Mouse (Mus musculus): Measurements from ENCODE around the gene Adam1b.

The Adam1b gene

GRCm38 (mm10) chr5:121493305-121493704 lies 9.9 kb downstream of the Adam1b start:
- DNase-seq (ENCODE audit: low read depth), result peak; percentile 23

GRCm38 (mm10) chr5:121484801-121485200 lies 18.4 kb downstream of the Adam1b start:
- DNase-seq (ENCODE audit: low read depth), result no peak

GRCm38 (mm10) chr5:121477680-121478079 lies 25.6 kb downstream of the Adam1b start:
- peak; percentile 35 for DNase-seq (ENCODE audit: low read depth)

- DNase-seq (ENCODE audit: low read depth), result no peak
These were observed 27.2 kb downstream of the Adam1b start for GRCm38 (mm10) chr5:121476040-121476439.

- DNase-seq (ENCODE audit: low read depth), result no peak
These were observed 28.6 kb downstream of the Adam1b start for GRCm38 (mm10) chr5:121474610-121475009.

GRCm38 (mm10) chr5:121472411-121472810 lies 30.8 kb downstream of the Adam1b start:
- DNase-seq (ENCODE audit: low read depth), result no peak

GRCm38 (mm10) chr5:121469566-121469965 lies 33.7 kb downstream of the Adam1b start:
- no peak for DNase-seq (ENCODE audit: low read depth)

DNA sequence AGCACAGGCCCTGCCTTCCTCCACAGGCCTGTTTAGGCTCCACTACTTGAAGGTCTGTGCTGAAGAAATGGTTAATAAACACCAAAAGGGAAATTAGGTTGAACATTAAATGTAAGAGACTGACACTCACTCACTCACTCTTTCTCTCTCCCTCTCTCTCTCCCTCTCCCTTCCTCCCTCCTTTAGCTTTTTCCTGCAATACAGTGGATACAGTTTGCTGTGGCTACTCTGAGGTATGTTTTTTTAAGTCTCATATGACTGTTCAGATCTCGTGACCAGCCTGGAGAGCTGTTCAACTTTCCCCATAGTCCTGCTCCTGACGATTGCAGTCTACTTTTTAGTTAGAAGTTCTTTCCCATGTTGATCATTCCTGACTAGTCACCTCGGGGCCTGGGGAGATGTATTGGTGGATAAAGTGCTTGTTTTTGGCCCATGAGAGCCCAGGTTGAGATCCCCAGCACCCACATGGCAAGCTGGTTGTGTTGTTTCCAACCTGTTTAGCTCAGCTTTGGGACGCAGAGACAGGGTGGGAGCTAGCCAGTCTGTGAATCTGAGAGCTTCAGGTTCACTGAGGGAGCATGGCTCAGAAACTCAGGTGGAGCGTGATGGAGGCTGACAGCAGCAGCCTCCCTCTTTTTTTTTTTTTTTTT lies 39.5 kb downstream of the Adam1b start:
- DNase-seq (ENCODE audit: low read depth), result peak; percentile 42

- no peak for DNase-seq (ENCODE audit: low read depth)
These were observed 40.3 kb downstream of the Adam1b start for GRCm38 (mm10) chr5:121462967-121463366.

DNA sequence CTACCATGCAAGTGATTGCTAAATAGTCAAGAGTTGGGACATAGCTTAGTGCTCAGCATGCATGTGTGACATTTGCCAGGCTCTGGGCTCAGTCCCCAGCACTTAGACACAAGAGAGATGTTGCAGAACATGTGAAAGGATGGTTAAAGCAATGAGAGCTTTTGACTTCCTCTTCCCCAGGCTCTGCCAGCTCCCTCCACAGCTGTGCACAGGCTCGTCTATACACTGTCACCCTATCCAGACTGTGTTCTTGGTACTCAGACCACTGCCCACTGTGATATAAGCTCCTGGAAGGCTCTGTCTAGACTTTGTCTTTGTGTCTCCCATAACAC lies 41.1 kb downstream of the Adam1b start:
- DNase-seq (ENCODE audit: low read depth), result no peak

- DNase-seq (ENCODE audit: low read depth), result no peak
These were observed 41.7 kb downstream of the Adam1b start for GRCm38 (mm10) chr5:121461339-121462170.

DNA sequence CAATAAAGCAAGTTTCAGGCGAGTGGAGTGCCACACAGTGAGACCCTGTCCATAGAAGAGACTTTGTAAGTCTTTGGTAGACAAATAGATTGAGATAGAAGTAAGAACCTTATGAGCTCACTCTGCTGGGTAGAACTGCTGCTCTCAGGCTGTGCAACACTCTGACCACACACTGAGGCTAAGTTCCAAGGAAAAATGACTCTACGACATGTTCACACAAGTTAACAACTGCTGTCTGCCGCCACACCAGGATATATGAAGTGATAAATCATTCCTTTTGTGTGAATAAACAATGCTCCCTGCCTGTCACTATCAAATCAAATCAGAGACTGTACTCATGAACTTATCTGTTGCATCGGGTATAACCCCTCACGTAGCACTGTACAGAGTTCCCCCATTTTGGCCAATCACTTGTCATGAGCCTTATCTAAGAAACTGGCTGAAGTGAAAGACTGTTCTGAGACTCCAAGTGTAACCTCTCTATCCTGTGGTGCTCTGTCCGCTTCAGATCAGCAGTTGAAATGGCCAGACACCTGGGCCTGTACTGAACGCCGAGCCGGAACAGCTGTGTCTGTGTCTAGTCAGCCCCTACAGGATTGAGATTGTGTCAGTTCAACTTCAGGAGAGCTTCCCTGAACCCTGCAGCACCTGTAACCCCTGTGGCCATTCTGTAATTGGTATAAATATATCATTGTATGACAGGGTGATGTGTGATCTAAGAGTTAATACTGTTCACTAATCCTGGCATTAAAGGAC lies 47.5 kb downstream of the Adam1b start:
- DNase-seq (ENCODE audit: low read depth), result no peak

DNA sequence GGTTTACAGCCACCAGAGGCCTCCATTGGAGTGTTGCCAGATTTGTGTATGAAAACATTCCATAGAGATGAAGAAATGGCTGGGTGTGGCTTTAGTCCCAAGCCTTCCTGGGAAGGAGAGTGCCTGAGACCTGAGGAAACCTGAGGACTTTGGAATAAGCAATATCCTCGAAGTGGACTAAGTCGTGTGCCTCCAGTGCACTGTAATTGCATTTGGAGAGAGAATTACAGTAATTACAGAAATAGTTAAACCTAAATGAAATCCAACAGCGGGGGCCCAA lies 48.8 kb downstream of the Adam1b start:
- no peak for DNase-seq (ENCODE audit: low read depth)

- no peak for DNase-seq (ENCODE audit: low read depth)
These were observed 49.3 kb downstream of the Adam1b start for GRCm38 (mm10) chr5:121453743-121454502.

- peak; percentile 13 for DNase-seq (ENCODE audit: low read depth)
These were observed 50.3 kb downstream of the Adam1b start for GRCm38 (mm10) chr5:121452906-121453305.

GRCm38 (mm10) chr5:121452026-121452869 lies 51.0 kb downstream of the Adam1b start, which contains the start of gene Erp29:
TSS of gene Erp29 (minus strand) at chr5:121452506.
- DNase-seq (ENCODE audit: low read depth), result peak; percentile 85

DNA sequence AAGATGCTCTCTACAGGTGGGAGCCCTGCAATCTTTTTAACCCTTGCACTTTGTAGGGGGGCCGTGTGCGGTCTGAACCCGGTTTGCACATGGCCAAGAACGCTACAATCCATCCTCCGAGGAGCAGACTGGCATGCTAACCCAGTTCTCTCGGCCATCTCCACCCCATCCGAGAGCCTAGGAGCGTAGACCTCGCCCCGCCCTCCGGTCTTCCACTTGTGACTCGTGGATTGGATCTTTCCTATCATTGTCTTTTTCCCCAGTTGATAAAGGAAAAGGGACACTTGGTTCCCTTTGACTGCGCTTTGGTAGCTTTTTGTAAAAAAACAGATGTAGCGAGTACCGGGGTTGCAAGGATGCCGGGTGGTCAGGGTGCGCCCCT lies 51.6 kb downstream of the Adam1b start, which contains the start of gene Tmem116:
Gene Tmem116 (plus strand): TSS at position 250 of the 382 bp plus-strand sequence.
- DNase-seq (ENCODE audit: low read depth), result no peak

- DNase-seq (ENCODE audit: low read depth), result no peak
These were observed 52.0 kb downstream of the Adam1b start for GRCm38 (mm10) chr5:121451203-121451602.

DNA sequence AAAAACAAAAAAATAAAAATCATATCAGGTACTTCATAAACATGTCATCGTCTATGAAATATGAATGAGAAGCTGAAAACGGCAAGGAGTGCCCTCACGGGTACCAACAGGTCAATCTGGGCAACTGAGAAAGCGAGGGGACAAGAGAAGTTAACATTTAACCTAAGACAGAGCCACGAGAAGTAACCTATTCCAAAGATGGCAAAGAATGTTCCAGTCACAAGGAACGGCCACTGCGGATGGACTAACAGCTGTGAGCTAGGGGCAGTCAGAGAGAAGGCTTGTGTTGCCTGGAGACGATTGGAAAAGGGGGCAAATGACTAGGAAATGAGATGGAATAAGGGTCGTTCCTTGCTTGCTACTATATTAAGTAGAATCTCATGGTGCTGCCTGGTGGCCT lies 52.8 kb downstream of the Adam1b start:
- no peak for DNase-seq (ENCODE audit: low read depth)

All from fibroblast of lung, adult 2 months (primary cell).